Mouse (Mus musculus): ENCODE data around the gene Gtf3c3. TPM values are rescaled to one million over a fixed set of nuclear protein-coding genes. Genes with fewer than 3 reads are reported as not detected.

Gene Gtf3c3
- polyA plus RNA-seq, 1 experiment from 2014 or later = 27.5 TPM

DNA sequence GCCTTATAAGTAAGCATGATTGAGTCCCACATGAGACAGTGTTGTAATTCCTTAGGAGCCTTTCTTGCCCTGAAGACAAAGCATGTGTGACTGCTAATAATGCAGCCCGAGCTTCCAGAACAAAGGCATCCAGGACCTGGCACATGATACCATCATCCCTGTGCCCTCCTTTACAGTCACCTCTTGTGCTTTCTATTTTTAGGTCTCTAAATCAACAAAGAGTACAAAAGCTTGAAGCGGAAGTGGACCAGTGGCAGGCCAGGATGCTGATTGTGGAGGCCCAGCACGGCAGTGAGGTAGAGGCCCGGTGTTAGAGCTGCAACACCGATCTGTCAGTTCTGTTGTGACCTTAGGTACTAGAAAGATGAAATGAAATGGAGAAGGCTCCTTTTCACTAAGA is 83.3 kb downstream of the Gtf3c3 start:
- WGBS = 77% methylated on average over 5 of the region's 5 CpGs
- no peak for ATAC-seq (ENCODE audit: insufficient number of reproducible peaks, insufficient read depth, low FRiP score, low read depth)
- H3K4me1 ChIP-seq (ENCODE audit: control insufficient read depth, insufficient read depth, low read length) = no peaks in the 10 kb centered on the region
- no peak overlapping the region for H3K4me3 ChIP-seq (ENCODE audit: low read depth, low read length)
- no peak overlapping the region for H3K27ac ChIP-seq (ENCODE audit: low read length)
- H3K9me3 ChIP-seq (ENCODE audit: control insufficient read depth, low read depth, low read length) = no peaks in the 10 kb centered on the region
- no peaks in the 10 kb centered on the region for H3K36me3 ChIP-seq (ENCODE audit: control insufficient read depth, insufficient read depth, low read length)
- H3K27me3 ChIP-seq (ENCODE audit: control insufficient read depth, insufficient read depth, low read length) = no peaks in the 10 kb centered on the region
- H3K4me2 ChIP-seq (replicated peaks; ENCODE audit: low read depth, low read length) = no peak overlapping the region
- no peak overlapping the region for H3K9ac ChIP-seq (replicated peaks; ENCODE audit: low read depth, low read length)

DNA sequence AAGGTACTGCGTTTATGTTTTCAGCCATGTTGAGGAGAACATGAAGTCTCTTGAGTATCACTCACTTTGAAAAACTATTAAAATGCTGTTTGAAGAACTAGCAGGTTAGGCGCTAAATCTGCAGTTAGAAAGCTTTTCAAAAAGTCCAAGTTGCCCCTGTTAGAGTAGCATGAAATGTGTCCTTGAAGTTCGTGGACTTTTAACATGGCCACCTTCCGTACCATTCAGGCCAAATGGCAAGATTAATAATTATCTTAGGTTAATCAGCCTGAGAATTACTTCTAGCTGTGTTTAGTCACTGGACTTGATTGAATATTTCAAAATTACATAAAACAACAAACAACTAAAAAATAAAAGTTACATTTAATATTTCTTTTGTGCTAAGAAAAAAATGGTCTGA is 84.0 kb downstream of the Gtf3c3 start:
- Histone ChIP-seq H3K9me3 (ENCODE audit: control insufficient read depth, low read depth, low read length) (no peaks in the 10 kb centered on the region), H3K4me1 (ENCODE audit: control insufficient read depth, insufficient read depth, low read length) (no peaks in the 10 kb centered on the region), H3K36me3 (ENCODE audit: control insufficient read depth, insufficient read depth, low read length) (no peaks in the 10 kb centered on the region), H3K27me3 (ENCODE audit: control insufficient read depth, insufficient read depth, low read length) (no peaks in the 10 kb centered on the region), H3K4me2 (replicated peaks; ENCODE audit: low read depth, low read length) (no peak overlapping the region), H3K27ac (ENCODE audit: low read length) (no peak overlapping the region), H3K9ac (replicated peaks; ENCODE audit: low read depth, low read length) (no peak overlapping the region), H3K4me3 (ENCODE audit: low read depth, low read length) (no peak overlapping the region)
- no peak for ATAC-seq (ENCODE audit: insufficient number of reproducible peaks, insufficient read depth, low FRiP score, low read depth)
- 90% methylated on average over 4 of the region's 4 CpGs for WGBS

Other genes starting within 250 kb of the Gtf3c3 start
- 2.5 and 2.9 TPM in 2 replicates for gene Hecw2, start 243.8 kb downstream of the Gtf3c3 start, polyA plus RNA-seq (2014; fragmentation: Nextera tagmentation; extraction: Ambion mirVana)
- gene Ccdc150, start 188.3 kb downstream of the Gtf3c3 start, polyA plus RNA-seq (2014; fragmentation: Nextera tagmentation; extraction: Ambion mirVana) = 0.39 and 0.55 TPM in 2 replicates
- gene Pgap1, start 118.7 kb upstream of the Gtf3c3 start, polyA plus RNA-seq (2014; fragmentation: Nextera tagmentation; extraction: Ambion mirVana) = 25.9 and 26.9 TPM in 2 replicates

Data from stomach, embryonic 14.5 days (tissue).